Comparison of ENCODE assay signal across 41 mouse cellular contexts in the genomic region with DNA sequence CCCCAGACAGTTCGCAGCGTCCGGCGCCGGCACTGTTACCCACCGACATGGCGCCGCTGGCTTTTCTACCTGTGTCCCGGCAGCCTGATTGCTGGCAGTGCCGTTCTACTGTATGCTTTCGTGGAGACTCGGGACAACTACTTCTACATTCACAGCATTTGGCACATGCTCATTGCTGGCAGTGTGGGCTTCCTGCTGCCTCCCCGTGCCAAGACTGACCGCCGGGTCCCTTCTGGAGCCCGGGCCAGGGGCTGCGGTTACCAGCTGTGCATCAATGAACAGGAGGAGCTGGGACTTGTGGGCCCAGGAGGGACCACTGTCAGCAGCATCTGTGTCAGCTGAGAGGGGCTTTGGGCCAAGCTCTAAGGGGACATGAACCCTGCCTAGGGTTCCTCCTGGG. TPM values are rescaled to one million over a fixed set of nuclear protein-coding genes. Genes with fewer than 3 reads are reported as not detected.
"Had no signal": no experiment of that assay in that cellular context is flagged by ENCODE, and none has a peak within 500 bp of the region (broad histone marks: within the 10 kb centered on the region; RNA-seq: fewer than 3 reads in every experiment).

No protein-coding gene starts in this region.

- H3K4me1 ChIP-seq: hindbrain, embryonic 10.5 days; hindbrain, embryonic 12.5 days; hindbrain, embryonic 15.5 days; limb, embryonic 10.5 days; limb, embryonic 12.5 days had no signal

- H3K27me3 ChIP-seq: heart, embryonic 12.5 days; hindbrain, embryonic 12.5 days; hindbrain, embryonic 15.5 days; intestine, embryonic 15.5 days; limb, embryonic 12.5 days; liver, embryonic 13.5 days; liver, embryonic 15.5 days had no signal

- H3K27ac ChIP-seq: gastrocnemius, adult 2 months; heart, embryonic 10.5 days; hindbrain, embryonic 10.5 days; hindbrain, embryonic 12.5 days; hindbrain, embryonic 15.5 days; intestine, embryonic 15.5 days; layer of hippocampus, adult 2 months; left cerebral cortex, adult 2 months; limb, embryonic 10.5 days; limb, embryonic 12.5 days; liver, embryonic 13.5 days; liver, embryonic 15.5 days had no signal

- H3K4me2 ChIP-seq: heart, embryonic 12.5 days; hindbrain, embryonic 12.5 days; hindbrain, embryonic 15.5 days; intestine, embryonic 15.5 days; limb, embryonic 12.5 days; liver, embryonic 11.5 days; liver, embryonic 13.5 days; liver, embryonic 15.5 days had no signal

- H3K4me3 ChIP-seq: gastrocnemius, adult 2 months; heart, embryonic 10.5 days; heart, embryonic 12.5 days; hindbrain, embryonic 10.5 days; hindbrain, embryonic 12.5 days; hindbrain, embryonic 15.5 days; intestine, embryonic 15.5 days; layer of hippocampus, adult 2 months; left cerebral cortex, adult 2 months; limb, embryonic 10.5 days; limb, embryonic 12.5 days; liver, embryonic 13.5 days; liver, embryonic 15.5 days had no signal

- H3K9me3 ChIP-seq: heart, embryonic 10.5 days; heart, embryonic 12.5 days; hindbrain, embryonic 10.5 days; hindbrain, embryonic 12.5 days; hindbrain, embryonic 15.5 days; intestine, embryonic 15.5 days; limb, embryonic 10.5 days; limb, embryonic 12.5 days; liver, embryonic 13.5 days; liver, embryonic 15.5 days had no signal

- H3K36me3 ChIP-seq: liver, embryonic 13.5 days; liver, embryonic 15.5 days had no signal

- ATAC-seq: inflammation-experienced regulatory T-cells, adult 6 months; intestine, embryonic 15.5 days; intestine, postnatal 0 days; liver, postnatal 0 days had no signal

- DNase-seq: gastrocnemius, adult 2 months; gastrocnemius, postnatal 10 days; gastrocnemius, postnatal 25 days; heart, adult 18-20 months; heart, postnatal 10 days; heart, postnatal 4 days; kidney, adult 18-20 months; kidney, adult 8-10 months; kidney, postnatal 10 days; kidney, postnatal 25 days; kidney, postnatal 4 days; liver; liver, embryonic 13.5 days; liver, postnatal 0 days had no signal

- H3K9ac ChIP-seq: heart, embryonic 12.5 days; hindbrain, embryonic 12.5 days; hindbrain, embryonic 15.5 days; intestine, embryonic 15.5 days; limb, embryonic 12.5 days; liver, embryonic 13.5 days; liver, embryonic 15.5 days; liver, postnatal 0 days had no signal

RNA-seq across cellular contexts. Expression of a gene that starts 10.6 kb away (rescaled TPM):
- total RNA-seq: gastrocnemius, adult 2 months; gastrocnemius, postnatal 10 days; gastrocnemius, postnatal 25 days; gastrocnemius, postnatal 4 days; granulocyte monocyte progenitor cell, adult 5-6 weeks; heart, adult 18-20 months; heart, adult 8-10 months; heart, postnatal 10 days; heart, postnatal 25 days; heart, postnatal 4 days; layer of hippocampus, adult 2 months; layer of hippocampus, postnatal 10 days; layer of hippocampus, postnatal 25 days; left cerebral cortex, adult 2 months; left cerebral cortex, postnatal 10 days; left cerebral cortex, postnatal 25 days had no signal
- polyA plus RNA-seq: heart, embryonic 10.5 days; heart, embryonic 12.5 days; heart, embryonic 14.5 days; heart, embryonic 16.5 days; hindbrain, embryonic 10.5 days; hindbrain, embryonic 12.5 days; hindbrain, embryonic 15.5 days; inflammation-experienced regulatory T-cells, adult 6 months; intestine, embryonic 15.5 days; intestine, postnatal 0 days; kidney, embryonic 14.5 days; kidney, embryonic 16.5 days; limb, embryonic 10.5 days; limb, embryonic 14.5 days; liver, embryonic 11.5 days; liver, embryonic 13.5 days; liver, embryonic 15.5 days; liver, postnatal 0 days had no signal

RNA-seq across cellular contexts. Expression of a gene that starts 20.0 kb away (rescaled TPM):
- total RNA-seq: gastrocnemius, adult 2 months; gastrocnemius, postnatal 10 days; gastrocnemius, postnatal 25 days; gastrocnemius, postnatal 4 days; granulocyte monocyte progenitor cell, adult 5-6 weeks; heart, adult 18-20 months; heart, adult 8-10 months; heart, postnatal 10 days; heart, postnatal 25 days; heart, postnatal 4 days; layer of hippocampus, adult 2 months; layer of hippocampus, postnatal 10 days; layer of hippocampus, postnatal 25 days; left cerebral cortex, adult 2 months; left cerebral cortex, postnatal 10 days; left cerebral cortex, postnatal 25 days had no signal
- polyA plus RNA-seq: heart, embryonic 10.5 days; heart, embryonic 12.5 days; heart, embryonic 14.5 days; heart, embryonic 16.5 days; hindbrain, embryonic 10.5 days; hindbrain, embryonic 12.5 days; hindbrain, embryonic 15.5 days; inflammation-experienced regulatory T-cells, adult 6 months; intestine, embryonic 15.5 days; intestine, postnatal 0 days; kidney, embryonic 14.5 days; kidney, embryonic 16.5 days; limb, embryonic 10.5 days; limb, embryonic 12.5 days; limb, embryonic 14.5 days; liver, embryonic 11.5 days; liver, embryonic 13.5 days; liver, embryonic 15.5 days; liver, postnatal 0 days had no signal
